Mouse (Mus musculus): ENCODE results near the gene Smarca2.

DNA sequence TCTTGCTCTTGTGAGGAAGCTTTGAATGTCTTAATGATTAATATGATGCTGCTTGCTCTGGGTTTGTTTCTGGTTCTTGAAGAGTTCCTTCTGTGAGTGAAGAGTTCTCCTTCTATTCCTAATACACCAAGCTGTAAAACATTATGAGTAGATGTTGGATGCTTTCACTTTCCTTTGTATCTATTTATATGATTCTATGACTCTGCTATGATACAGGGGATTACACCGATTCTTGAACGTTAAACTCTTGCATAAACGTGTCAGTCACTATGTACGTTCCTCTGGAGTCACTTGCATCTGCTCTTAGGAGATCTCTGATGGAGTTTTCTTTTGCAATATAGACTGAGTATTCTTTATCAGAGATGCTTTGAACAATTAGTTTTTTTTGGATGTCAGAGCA is 199.6 kb downstream of the Smarca2 start:
- TF ChIP-seq CTCF (IDR thresholded peaks at IDR 0.05; ENCODE audit: low read depth), result no peak
- TF ChIP-seq EP300 (IDR thresholded peaks at IDR 0.05; ENCODE audit: low read depth), result no peak

All from liver, embryonic 14.5 days (tissue).